Mouse (Mus musculus) stomach, embryonic 16.5 days (tissue): ENCODE results near the gene Thap7. TPM values are rescaled to one million over a fixed set of nuclear protein-coding genes. Genes with fewer than 3 reads are reported as not detected.
A peak's percentile ranks its signal among the peaks of the same experiment; 100 is the strongest.
"Not testable (repeated sequence)": the region's sequence is repeated elsewhere in the genome, so short reads cannot be mapped to it uniquely, and the experiment has no call there.

Source experiments
- ATAC-seq: fragments of 200-750 bp; cut with Nextera tagmentation; 2 replicates; pipeline ENCODE4 v1.8.0; 2017; ENCODE audit warnings: moderate number of reproducible peaks, moderate TSS enrichment; ENCODE audit not compliant: insufficient read depth, low FRiP score
- H3K27ac ChIP-seq: fragments of 300-500 bp; sonication (generic); 2 replicates; pipeline ENCODE4 v1.5.1; 2014; ENCODE audit warnings: low read length
- H3K27me3 ChIP-seq: fragments of 300-500 bp; sonication (generic); 2 replicates; pipeline ENCODE4 v1.6.1; 2014; ENCODE audit warnings: low read length, control low read depth, mixed read lengths; ENCODE audit not compliant: control insufficient read depth, insufficient read depth
- H3K36me3 ChIP-seq: fragments of 300-500 bp; sonication (generic); 2 replicates; pipeline ENCODE4 v1.6.1; 2014; ENCODE audit warnings: low read length; ENCODE audit not compliant: control insufficient read depth, insufficient read depth
- H3K4me1 ChIP-seq: fragments of 300-500 bp; sonication (generic); 2 replicates; pipeline ENCODE4 v1.6.1; 2014; ENCODE audit warnings: low read length, control low read depth, mixed read lengths; ENCODE audit not compliant: control insufficient read depth, insufficient read depth
- H3K4me2 ChIP-seq: fragments of 300-500 bp; sonication (generic); 2 replicates; pipeline ENCODE4 v1.6.1; 2014; ENCODE audit warnings: low read depth, low read length, mixed read lengths
- H3K4me3 ChIP-seq: fragments of 300-500 bp; sonication (generic); replicated peaks from 2 replicates; pipeline ENCODE4 v1.5.1; 2014; ENCODE audit warnings: mild to moderate bottlenecking, low read length
- H3K9ac ChIP-seq: fragments of 300-500 bp; sonication (generic); 2 replicates; pipeline ENCODE4 v1.6.1; 2014; ENCODE audit warnings: low read length
- H3K9me3 ChIP-seq: fragments of 300-500 bp; sonication (generic); replicated peaks from 2 replicates; pipeline ENCODE4 v1.6.1; 2016; ENCODE audit warnings: low read length, control low read depth; ENCODE audit not compliant: control insufficient read depth
- WGBS: fragments of 180-500 bp; shearing (Covaris S2); extraction: QIAGEN DNeasy Blood & Tissue Kit; methylation state at CpG from one replicate; pipeline ENCODE4 v1.1.7; 2014; 5-methylcytosine and 5-hydroxymethylcytosine counted together
- polyA plus RNA-seq: library from polyadenylated mRNA; unstranded; fragments of >200 nt; fragmentation: Nextera tagmentation; extraction: Ambion mirVana; gene quantifications from 2 replicates; pipeline ENCODE4 v1.2.1, GENCODE M21; 2015

Gene Thap7
- polyA plus RNA-seq, 1 experiment from 2014 or later, result 56.8 TPM

GRCm38 (mm10) chr16:17525524-17525923 is 5.4 kb downstream of the Thap7 start:
- WGBS, result 81% methylated on average over 3 of the region's 3 CpGs
- H3K4me2 ChIP-seq, result no peak overlapping the region
- no peak overlapping the region for H3K4me3 ChIP-seq
- H3K36me3 ChIP-seq, result peaks cover 33% of the 10 kb centered on the region
- no peak overlapping the region for H3K9ac ChIP-seq
- ATAC-seq, result no peak
- H3K27me3 ChIP-seq, result no peaks in the 10 kb centered on the region
- H3K27ac ChIP-seq, result no peak overlapping the region
- H3K4me1 ChIP-seq, result peaks cover 11% of the 10 kb centered on the region
- no peaks in the 10 kb centered on the region for H3K9me3 ChIP-seq

GRCm38 (mm10) chr16:17524156-17524555 is 6.8 kb downstream of the Thap7 start:
- ATAC-seq, result no peak
- H3K9me3 ChIP-seq, result no peaks in the 10 kb centered on the region
- 91% methylated on average over 11 of the region's 11 CpGs for WGBS
- H3K4me3 ChIP-seq, result no peak overlapping the region
- H3K9ac ChIP-seq, result no peak overlapping the region
- H3K27ac ChIP-seq, result no peak overlapping the region
- H3K4me2 ChIP-seq, result no peak overlapping the region
- no peaks in the 10 kb centered on the region for H3K27me3 ChIP-seq
- H3K4me1 ChIP-seq, result peaks cover 2% of the 10 kb centered on the region; the same call in 1 of the 2 replicates
- peaks cover 33% of the 10 kb centered on the region for H3K36me3 ChIP-seq

GRCm38 (mm10) chr16:17518910-17519309 is 12.0 kb downstream of the Thap7 start:
- Histone ChIP-seq H3K9me3 (no peaks in the 10 kb centered on the region), H3K4me1 (no peaks in the 10 kb centered on the region), H3K4me2 (no peak overlapping the region), H3K4me3 (no peak overlapping the region), H3K27ac (no peak overlapping the region), H3K27me3 (no peaks in the 10 kb centered on the region), H3K9ac (no peak overlapping the region), H3K36me3 (peaks cover 43% of the 10 kb centered on the region)
- no peak for ATAC-seq
- WGBS, result 74% methylated on average over 2 of the region's 2 CpGs

- H3K4me1 ChIP-seq, result peaks cover 11% of the 10 kb centered on the region
- 91% methylated on average over 4 of the region's 4 CpGs for WGBS
- no peak overlapping the region for H3K4me2 ChIP-seq
- no peaks in the 10 kb centered on the region for H3K9me3 ChIP-seq
- H3K4me3 ChIP-seq, result no peak overlapping the region
- no peak for ATAC-seq
- peaks cover 12% of the 10 kb centered on the region; the same call in 1 of the 2 replicates for H3K36me3 ChIP-seq
- H3K9ac ChIP-seq, result no peak overlapping the region
- no peaks in the 10 kb centered on the region for H3K27me3 ChIP-seq
- H3K27ac ChIP-seq, result no peak overlapping the region
Observed at GRCm38 (mm10) chr16:17511431-17511830, 19.5 kb downstream of the Thap7 start.

- Histone ChIP-seq H3K4me2 (no peak overlapping the region), H3K9ac (no peak overlapping the region), H3K27ac (no peak overlapping the region), H3K27me3 (no peaks in the 10 kb centered on the region), H3K4me1 (peaks cover 11% of the 10 kb centered on the region), H3K4me3 (no peak overlapping the region), H3K9me3 (no peaks in the 10 kb centered on the region), H3K36me3 (peaks cover 12% of the 10 kb centered on the region; the same call in 1 of the 2 replicates)
- 65% methylated on average over 2 of the region's 2 CpGs for WGBS
- no peak for ATAC-seq
Observed at GRCm38 (mm10) chr16:17510686-17511085, 20.2 kb downstream of the Thap7 start.

GRCm38 (mm10) chr16:17510143-17510542 is 20.8 kb downstream of the Thap7 start:
- Histone ChIP-seq H3K27me3 (no peaks in the 10 kb centered on the region), H3K9me3 (no peaks in the 10 kb centered on the region), H3K4me3 (peak overlapping the region; percentile 88; the same call in 1 of the 2 replicates), H3K4me2 (peak overlapping the region; percentile 82), H3K9ac (peak overlapping the region; percentile 91), H3K36me3 (peaks cover 12% of the 10 kb centered on the region; the same call in 1 of the 2 replicates), H3K27ac (no peak overlapping the region), H3K4me1 (peaks cover 11% of the 10 kb centered on the region)
- no peak for ATAC-seq
- WGBS, result 98% methylated on average over 2 of the region's 2 CpGs

- WGBS, result 7% methylated on average over 9 of the region's 9 CpGs
- H3K4me1 ChIP-seq, result peaks cover 11% of the 10 kb centered on the region
Observed at GRCm38 (mm10) chr16:17509240-17509597, 21.7 kb downstream of the Thap7 start.

GRCm38 (mm10) chr16:17508546-17509239 is 22.2 kb downstream of the Thap7 start, which contains the start of gene Lztr1:
Gene Lztr1 (plus strand): TSS chr16:17508688.
- H3K27ac ChIP-seq, result peak within 1 kb of the TSS; percentile 96
- H3K4me2 ChIP-seq, result peak within 1 kb of the TSS; percentile 82
- peaks cover 11% of the 10 kb centered on the region for H3K4me1 ChIP-seq
- WGBS, result under 1% methylated on average over 50 of the region's 50 CpGs
- H3K27me3 ChIP-seq, result no peaks in the 10 kb centered on the region
- H3K9ac ChIP-seq, result peak within 1 kb of the TSS; percentile 91
- peak; percentile 95 for ATAC-seq
- peaks cover 9% of the 10 kb centered on the region; the same call in 1 of the 2 replicates for H3K36me3 ChIP-seq
- no peaks in the 10 kb centered on the region for H3K9me3 ChIP-seq
- peak within 1 kb of the TSS; percentile 88 for H3K4me3 ChIP-seq

More at GRCm38 (mm10) chr16:17509240-17509597, 21.7 kb downstream of the Thap7 start:
- H3K27ac ChIP-seq, result peak overlapping the region; percentile 96; the same call in 1 of the 2 replicates
- peak overlapping the region; percentile 91 for H3K9ac ChIP-seq
- no peaks in the 10 kb centered on the region for H3K9me3 ChIP-seq
- peak overlapping the region; percentile 82 for H3K4me2 ChIP-seq
- H3K36me3 ChIP-seq, result peaks cover 12% of the 10 kb centered on the region; the same call in 1 of the 2 replicates
- no peak for ATAC-seq
- H3K4me3 ChIP-seq, result peak overlapping the region; percentile 88
- H3K27me3 ChIP-seq, result no peaks in the 10 kb centered on the region

GRCm38 (mm10) chr16:17508031-17508430 is 22.9 kb downstream of the Thap7 start:
- not testable (repeated sequence) for H3K27me3 ChIP-seq, ATAC-seq, H3K36me3 ChIP-seq, H3K9me3 ChIP-seq
- peaks cover 11% of the 10 kb centered on the region for H3K4me1 ChIP-seq
- H3K4me2 ChIP-seq, result peak overlapping the region; percentile 77
- H3K4me3 ChIP-seq, result peak overlapping the region; percentile 88
- peak overlapping the region; percentile 96 for H3K27ac ChIP-seq
- 37% methylated on average over 2 of the region's 3 CpGs for WGBS
- peak overlapping the region; percentile 91 for H3K9ac ChIP-seq
